Mouse (Mus musculus): ENCODE measurements around the gene Bend3. TPM values are rescaled to one million over a fixed set of nuclear protein-coding genes. Genes with fewer than 3 reads are reported as not detected.

Gene Bend3
- total and polyA plus RNA-seq, 2 experiments from 2014 or later, result 1.5 to 10.7 TPM

- ATAC-seq, result no peak
- Histone ChIP-seq H3K27ac (no peak overlapping the region), H3K9me3 (ENCODE audit: low read length) (no peaks in the 10 kb centered on the region), H3K4me3 (ENCODE audit: low read length) (no peak overlapping the region), H3K4me1 (ENCODE audit: insufficient read depth, low read length) (no peaks in the 10 kb centered on the region), H3K4me2 (ENCODE audit: low read depth, low read length) (no peak overlapping the region), H3K27me3 (ENCODE audit: insufficient read depth, low read length) (no peaks in the 10 kb centered on the region), H3K9ac (replicated peaks; ENCODE audit: low read length) (no peak overlapping the region), H3K36me3 (ENCODE audit: insufficient read depth, low read length) (no peaks in the 10 kb centered on the region)
- TF ChIP-seq CTCF (IDR thresholded peaks at IDR 0.05; ENCODE audit: low read depth), result no peak
- WGBS, result 91% methylated on average over 5 of the region's 5 CpGs
- DNase-seq (ENCODE audit: low spot score), result no peak
These were observed 15.8 kb upstream of the Bend3 start for GRCm38 (mm10) chr10:43462821-43463220.

GRCm38 (mm10) chr10:43463227-43463626 lies 15.4 kb upstream of the Bend3 start:
- no peak for ATAC-seq
- DNase-seq (ENCODE audit: low spot score), result no peak
- H3K4me3 ChIP-seq (ENCODE audit: low read length), result no peak overlapping the region
- TF ChIP-seq CTCF (IDR thresholded peaks at IDR 0.05; ENCODE audit: low read depth), result no peak
- no peaks in the 10 kb centered on the region for H3K36me3 ChIP-seq (ENCODE audit: insufficient read depth, low read length)
- H3K9ac ChIP-seq (replicated peaks; ENCODE audit: low read length), result no peak overlapping the region
- H3K27ac ChIP-seq, result no peak overlapping the region
- no peaks in the 10 kb centered on the region for H3K9me3 ChIP-seq (ENCODE audit: low read length)
- no peak overlapping the region for H3K4me2 ChIP-seq (ENCODE audit: low read depth, low read length)
- no peaks in the 10 kb centered on the region for H3K4me1 ChIP-seq (ENCODE audit: insufficient read depth, low read length)
- H3K27me3 ChIP-seq (ENCODE audit: insufficient read depth, low read length), result no peaks in the 10 kb centered on the region
- 85% methylated on average over 3 of the region's 3 CpGs for whole genome bisulfite sequencing

GRCm38 (mm10) chr10:43466223-43466622 lies 12.4 kb upstream of the Bend3 start:
- H3K4me2 ChIP-seq (ENCODE audit: low read depth, low read length), result no peak overlapping the region
- no peak overlapping the region for H3K4me3 ChIP-seq (ENCODE audit: low read length)
- H3K27me3 ChIP-seq (ENCODE audit: insufficient read depth, low read length), result no peaks in the 10 kb centered on the region
- no peak for TF ChIP-seq CTCF (IDR thresholded peaks at IDR 0.05; ENCODE audit: low read depth)
- no peaks in the 10 kb centered on the region for H3K36me3 ChIP-seq (ENCODE audit: insufficient read depth, low read length)
- no peak for DNase-seq (ENCODE audit: low spot score)
- ATAC-seq, result no peak
- no peak overlapping the region for H3K9ac ChIP-seq (replicated peaks; ENCODE audit: low read length)
- no peak overlapping the region for H3K27ac ChIP-seq
- H3K4me1 ChIP-seq (ENCODE audit: insufficient read depth, low read length), result no peaks in the 10 kb centered on the region
- H3K9me3 ChIP-seq (ENCODE audit: low read length), result no peaks in the 10 kb centered on the region
- 85% methylated on average over 2 of the region's 2 CpGs for WGBS

GRCm38 (mm10) chr10:43467659-43468058 lies 11.0 kb upstream of the Bend3 start:
- H3K4me3 ChIP-seq (ENCODE audit: low read length), result no peak overlapping the region
- no peaks in the 10 kb centered on the region for H3K9me3 ChIP-seq (ENCODE audit: low read length)
- 50% methylated on average over 13 of the region's 13 CpGs for WGBS
- DNase-seq (ENCODE audit: low spot score) (no peak), ATAC-seq (no peak)
- TF ChIP-seq CTCF (IDR thresholded peaks at IDR 0.05; ENCODE audit: low read depth), result no peak
- H3K27me3 ChIP-seq (ENCODE audit: insufficient read depth, low read length), result no peaks in the 10 kb centered on the region
- H3K4me2 ChIP-seq (ENCODE audit: low read depth, low read length), result no peak overlapping the region
- H3K4me1 ChIP-seq (ENCODE audit: insufficient read depth, low read length), result no peaks in the 10 kb centered on the region
- H3K9ac ChIP-seq (replicated peaks; ENCODE audit: low read length), result no peak overlapping the region
- H3K36me3 ChIP-seq (ENCODE audit: insufficient read depth, low read length), result no peaks in the 10 kb centered on the region
- no peak overlapping the region for H3K27ac ChIP-seq

- Histone ChIP-seq H3K27ac (no peak overlapping the region), H3K9me3 (ENCODE audit: low read length) (no peaks in the 10 kb centered on the region), H3K36me3 (ENCODE audit: insufficient read depth, low read length) (no peaks in the 10 kb centered on the region), H3K9ac (replicated peaks; ENCODE audit: low read length) (no peak overlapping the region), H3K4me2 (ENCODE audit: low read depth, low read length) (no peak overlapping the region), H3K4me1 (ENCODE audit: insufficient read depth, low read length) (no peaks in the 10 kb centered on the region), H3K27me3 (ENCODE audit: insufficient read depth, low read length) (no peaks in the 10 kb centered on the region), H3K4me3 (ENCODE audit: low read length) (no peak overlapping the region)
- DNase-seq (ENCODE audit: low spot score) (no peak), ATAC-seq (no peak)
- no peak for TF ChIP-seq CTCF (IDR thresholded peaks at IDR 0.05; ENCODE audit: low read depth)
- WGBS, result 94% methylated on average over 6 of the region's 6 CpGs
These were observed 10.3 kb upstream of the Bend3 start for GRCm38 (mm10) chr10:43468293-43468692.

DNA sequence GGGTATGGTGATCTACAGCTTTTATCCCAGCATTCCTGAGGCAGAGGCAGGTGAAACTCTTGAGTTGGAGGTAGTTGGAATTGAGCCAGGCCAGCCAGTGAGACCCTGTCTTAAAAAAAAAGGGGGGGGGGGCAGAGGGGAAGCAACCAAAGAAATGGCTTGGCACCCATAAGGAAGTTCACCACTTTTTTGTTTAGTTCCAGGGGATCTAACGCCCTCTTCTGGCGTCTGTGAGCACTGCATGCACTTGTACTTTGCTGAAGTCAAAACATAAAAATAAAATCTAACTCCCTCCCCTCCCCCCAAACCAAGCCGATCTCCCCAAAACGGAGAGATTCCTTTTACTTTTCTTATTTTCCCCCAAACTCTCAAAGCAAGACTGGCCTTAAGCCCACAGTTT lies 3.3 kb upstream of the Bend3 start:
- Histone ChIP-seq H3K4me2 (ENCODE audit: low read depth, low read length) (no peak overlapping the region), H3K27ac (no peak overlapping the region), H3K9me3 (ENCODE audit: low read length) (no peaks in the 10 kb centered on the region), H3K36me3 (ENCODE audit: insufficient read depth, low read length) (no peaks in the 10 kb centered on the region), H3K4me1 (ENCODE audit: insufficient read depth, low read length) (0 out of 2 replicates have a peak, but pooled peaks cover 3% of the 10 kb centered on the region), H3K9ac (replicated peaks; ENCODE audit: low read length) (no peak overlapping the region), H3K27me3 (ENCODE audit: insufficient read depth, low read length) (no peaks in the 10 kb centered on the region), H3K4me3 (ENCODE audit: low read length) (no peak overlapping the region)
- 57% methylated on average over 4 of the region's 4 CpGs for WGBS
- no peak for ATAC-seq
- TF ChIP-seq CTCF (IDR thresholded peaks at IDR 0.05; ENCODE audit: low read depth), result peak; percentile 59
- DNase-seq (ENCODE audit: low spot score), result peak; percentile 36

DNA sequence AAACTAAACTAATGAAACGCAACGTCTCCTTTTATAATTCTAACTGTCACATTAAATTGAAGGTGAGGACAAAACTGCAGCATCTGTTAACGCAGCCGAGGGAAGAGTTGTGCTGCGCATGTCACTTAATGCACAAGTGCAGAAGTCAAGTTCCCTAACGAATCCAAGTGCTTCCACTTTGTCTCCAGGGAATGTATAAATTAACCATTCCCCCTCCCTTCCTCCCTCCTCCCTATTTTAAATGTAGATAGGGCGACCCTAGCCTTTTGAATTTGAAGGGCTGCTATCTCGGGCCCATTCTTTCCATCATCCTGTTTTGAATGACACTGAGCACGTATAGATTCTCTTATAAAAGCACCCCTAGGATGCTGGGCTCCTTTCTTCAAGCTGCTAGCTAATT lies 1.2 kb upstream of the Bend3 start:
- no peak overlapping the region for H3K27ac ChIP-seq
- 8% methylated on average over 9 of the region's 9 CpGs for WGBS
- peak overlapping the region; percentile 89 for H3K4me3 ChIP-seq (ENCODE audit: low read length)
- ATAC-seq, result no peak
- H3K4me2 ChIP-seq (ENCODE audit: low read depth, low read length), result peak overlapping the region; percentile 99
- peak overlapping the region; percentile 96; the same call in 1 of the 2 replicates for H3K9ac ChIP-seq (replicated peaks; ENCODE audit: low read length)
- TF ChIP-seq CTCF (IDR thresholded peaks at IDR 0.05; ENCODE audit: low read depth), result no peak
- peak; percentile 15 for DNase-seq (ENCODE audit: low spot score)
- H3K9me3 ChIP-seq (ENCODE audit: low read length), result no peaks in the 10 kb centered on the region
- no peaks in the 10 kb centered on the region for H3K36me3 ChIP-seq (ENCODE audit: insufficient read depth, low read length)
- 0 out of 2 replicates have a peak, but pooled peaks cover 7% of the 10 kb centered on the region for H3K4me1 ChIP-seq (ENCODE audit: insufficient read depth, low read length)
- no peaks in the 10 kb centered on the region for H3K27me3 ChIP-seq (ENCODE audit: insufficient read depth, low read length)

Data from hindbrain, postnatal 0 days (tissue).